In genomic region chr1:89090676-89091075, GRCm38 (mm10) we compare ENCODE assay signal across 19 mouse cellular contexts. TPM values are rescaled to one million over a fixed set of nuclear protein-coding genes. Genes with fewer than 3 reads are reported as not detected.
A peak's percentile ranks its signal among the peaks of the same experiment; 100 is the strongest.
DNase-seq lines count a peak whose midpoint lies in the region; ATAC-seq and TF ChIP-seq lines count a peak whose summit lies in the region.
"Had no signal": no experiment of that assay in that cellular context is flagged by ENCODE, and none has a peak within 500 bp of the region (broad histone marks: within the 10 kb centered on the region; RNA-seq: fewer than 3 reads in every experiment).

No protein-coding gene starts in this region.

- TF ChIP-seq EP300 in heart, postnatal 0 days (IDR thresholded peaks at IDR 0.05; ENCODE audit: low read depth), result no peak

- peaks cover 100% of the 10 kb centered on the region for H3K4me1 ChIP-seq in forebrain, embryonic 10.5 days
- peaks cover 36% of the 10 kb centered on the region for H3K4me1 ChIP-seq in forebrain, embryonic 16.5 days (replicated peaks; ENCODE audit: control insufficient read depth, insufficient read depth, low read length)
- H3K4me1 ChIP-seq in heart, postnatal 0 days (ENCODE audit: control insufficient read depth, insufficient read depth), result peaks cover 71% of the 10 kb centered on the region
- peaks cover 70% of the 10 kb centered on the region for H3K4me1 ChIP-seq in intestine, embryonic 16.5 days (ENCODE audit: control insufficient read depth, insufficient read depth, low read length)
- peaks cover 36% of the 10 kb centered on the region for H3K4me1 ChIP-seq in forebrain, embryonic 14.5 days (ENCODE audit: control insufficient read depth, insufficient read depth, low read length)

- peak overlapping the region; percentile 48 for H3K27ac ChIP-seq in forebrain, embryonic 10.5 days
- H3K27ac ChIP-seq in forebrain, embryonic 16.5 days (ENCODE audit: low read length), result no peak overlapping the region
- peak overlapping the region; percentile 67; the same call in 1 of the 2 replicates for H3K27ac ChIP-seq in heart, postnatal 0 days (ENCODE audit: low read depth)
- no peak overlapping the region for H3K27ac ChIP-seq in intestine, embryonic 16.5 days (ENCODE audit: low read length)
- H3K27ac ChIP-seq in forebrain, embryonic 14.5 days (ENCODE audit: low read depth, low read length), result no peak overlapping the region
- H3K27ac ChIP-seq: forebrain, embryonic 15.5 days; hindbrain, embryonic 15.5 days; left cerebral cortex, adult 2 months; liver, embryonic 13.5 days had no signal

- H3K4me2 ChIP-seq in forebrain, embryonic 16.5 days (ENCODE audit: low read length), result no peak overlapping the region
- H3K4me2 ChIP-seq in heart, postnatal 0 days (ENCODE audit: low read depth, low read length), result no peak overlapping the region
- no peak overlapping the region for H3K4me2 ChIP-seq in intestine, embryonic 16.5 days (ENCODE audit: low read depth, low read length)
- no peak overlapping the region for H3K4me2 ChIP-seq in forebrain, embryonic 14.5 days (ENCODE audit: low read length)
- H3K4me2 ChIP-seq: forebrain, embryonic 15.5 days; hindbrain, embryonic 15.5 days; liver, embryonic 13.5 days; midbrain, embryonic 11.5 days had no signal

- no peaks in the 10 kb centered on the region for H3K36me3 ChIP-seq in forebrain, embryonic 10.5 days (replicated peaks)
- no peaks in the 10 kb centered on the region for H3K36me3 ChIP-seq in forebrain, embryonic 16.5 days (ENCODE audit: control insufficient read depth, insufficient read depth)
- no peaks in the 10 kb centered on the region for H3K36me3 ChIP-seq in heart, postnatal 0 days (replicated peaks; ENCODE audit: control insufficient read depth, insufficient read depth, low read length)
- no peaks in the 10 kb centered on the region for H3K36me3 ChIP-seq in intestine, embryonic 16.5 days (ENCODE audit: control insufficient read depth, insufficient read depth, low read length)
- H3K36me3 ChIP-seq in forebrain, embryonic 14.5 days (ENCODE audit: control insufficient read depth, insufficient read depth, low read length), result no peaks in the 10 kb centered on the region
- H3K36me3 ChIP-seq: forebrain, embryonic 15.5 days; hindbrain, embryonic 15.5 days; liver, embryonic 13.5 days had no signal

- no peaks in the 10 kb centered on the region for H3K9me3 ChIP-seq in forebrain, embryonic 10.5 days
- no peaks in the 10 kb centered on the region for H3K9me3 ChIP-seq in forebrain, embryonic 16.5 days (ENCODE audit: control insufficient read depth, low read length)
- no peaks in the 10 kb centered on the region for H3K9me3 ChIP-seq in heart, postnatal 0 days (replicated peaks; ENCODE audit: control insufficient read depth, low read length)
- no peaks in the 10 kb centered on the region for H3K9me3 ChIP-seq in intestine, embryonic 16.5 days (ENCODE audit: control insufficient read depth, low read length)
- H3K9me3 ChIP-seq in forebrain, embryonic 14.5 days (replicated peaks; ENCODE audit: control insufficient read depth, low read length), result no peaks in the 10 kb centered on the region
- H3K9me3 ChIP-seq: forebrain, embryonic 15.5 days; hindbrain, embryonic 15.5 days; liver, embryonic 13.5 days had no signal

- H3K9ac ChIP-seq in forebrain, embryonic 16.5 days (replicated peaks; ENCODE audit: low read depth, low read length), result no peak overlapping the region
- H3K9ac ChIP-seq in heart, postnatal 0 days (replicated peaks; ENCODE audit: low read depth, low read length), result no peak overlapping the region
- no peak overlapping the region for H3K9ac ChIP-seq in intestine, embryonic 16.5 days (ENCODE audit: low read depth, low read length)
- H3K9ac ChIP-seq in forebrain, embryonic 14.5 days (ENCODE audit: low read length), result no peak overlapping the region
- H3K9ac ChIP-seq: forebrain, embryonic 15.5 days; hindbrain, embryonic 15.5 days; liver, embryonic 13.5 days had no signal

- no peaks in the 10 kb centered on the region for H3K27me3 ChIP-seq in forebrain, embryonic 10.5 days (ENCODE audit: poor library complexity, severe bottlenecking)
- no peaks in the 10 kb centered on the region for H3K27me3 ChIP-seq in forebrain, embryonic 16.5 days (replicated peaks; ENCODE audit: control insufficient read depth, insufficient read depth, low read length)
- no peaks in the 10 kb centered on the region for H3K27me3 ChIP-seq in heart, postnatal 0 days (ENCODE audit: control insufficient read depth, insufficient read depth, low read length)
- no peaks in the 10 kb centered on the region for H3K27me3 ChIP-seq in intestine, embryonic 16.5 days (replicated peaks; ENCODE audit: control insufficient read depth, insufficient read depth, low read length)
- no peaks in the 10 kb centered on the region for H3K27me3 ChIP-seq in forebrain, embryonic 14.5 days (replicated peaks; ENCODE audit: control insufficient read depth, insufficient read depth, low read length)
- H3K27me3 ChIP-seq: forebrain, embryonic 15.5 days; hindbrain, embryonic 15.5 days had no signal

- WGBS in forebrain, embryonic 10.5 days, result 74% methylated on average over 8 of the region's 8 CpGs
- WGBS in forebrain, embryonic 16.5 days, result 82% methylated on average over 8 of the region's 8 CpGs
- 72% methylated on average over 8 of the region's 8 CpGs for WGBS in heart, postnatal 0 days
- 59% methylated on average over 8 of the region's 8 CpGs for WGBS in intestine, embryonic 16.5 days
- WGBS in forebrain, embryonic 14.5 days, result 80% methylated on average over 8 of the region's 8 CpGs

- no peak for ATAC-seq in forebrain, embryonic 16.5 days
- ATAC-seq in heart, postnatal 0 days (ENCODE audit: insufficient read depth, low read depth), result no peak
- peak; percentile 32; the same call in 1 of the 2 replicates for ATAC-seq in intestine, embryonic 16.5 days
- no peak for ATAC-seq in forebrain, embryonic 14.5 days
- ATAC-seq: forebrain, embryonic 15.5 days had no signal

- no peak overlapping the region for H3K4me3 ChIP-seq in forebrain, embryonic 10.5 days
- H3K4me3 ChIP-seq in forebrain, embryonic 16.5 days (replicated peaks; ENCODE audit: low read length), result no peak overlapping the region
- H3K4me3 ChIP-seq in heart, postnatal 0 days (ENCODE audit: low read depth, low read length), result no peak overlapping the region
- H3K4me3 ChIP-seq in intestine, embryonic 16.5 days (ENCODE audit: low read length), result no peak overlapping the region
- H3K4me3 ChIP-seq in forebrain, embryonic 14.5 days (ENCODE audit: low read depth, low read length), result no peak overlapping the region
- H3K4me3 ChIP-seq: forebrain, embryonic 15.5 days; hindbrain, embryonic 15.5 days; left cerebral cortex, adult 2 months; liver, embryonic 13.5 days had no signal

- DNase-seq in forebrain, embryonic 10.5 days (ENCODE audit: extremely low spot score, low spot score), result no peak
- no peak for DNase-seq in heart, postnatal 0 days (ENCODE audit: low spot score)
- DNase-seq in heart, postnatal 14 days, result no peak
- peak; percentile 2 for DNase-seq in right cerebral cortex, postnatal 14 days
- no peak for DNase-seq in right cerebral cortex, postnatal 25 days
- no peak for DNase-seq in forebrain, embryonic 14.5 days (ENCODE audit: low spot score)
- DNase-seq: cerebellum, postnatal 14 days; heart, adult 18-20 months; kidney, adult 18-20 months; kidney, postnatal 14 days; liver, embryonic 13.5 days; lung, postnatal 10 days; right cerebral cortex, postnatal 4 days had no signal

- TF ChIP-seq CTCF in heart, postnatal 0 days (IDR thresholded peaks at IDR 0.05; ENCODE audit: low read depth), result no peak

- intact Hi-C loops in heart, postnatal 14 days (cut with DNase I), result loop anchor here (5.0 kb wide), 1 partner anchor 47 kb away; no protein-coding TSS in a partner anchor

RNA-seq across cellular contexts. Expression of gene Sh3bp4, which starts 20.5 kb away (rescaled TPM):
- polyA plus RNA-seq in forebrain, embryonic 10.5 days (2016; fragmentation: Nextera tagmentation; extraction: Ambion mirVana), result 27.7 and 28.7 TPM in 2 replicates
- 20.6 and 22.2 TPM in 2 replicates for polyA plus RNA-seq in forebrain, embryonic 16.5 days (2015; fragmentation: Nextera tagmentation; extraction: Ambion mirVana)
- 50.6 and 74.8 TPM in 2 replicates for total RNA-seq in heart, postnatal 0 days (2014; rRNA removed; ENCODE audit: low replicate concordance)
- polyA plus RNA-seq in heart, postnatal 0 days (2015; fragmentation: Nextera tagmentation; extraction: Ambion mirVana), result 11.0 and 15.1 TPM in 2 replicates
- 10 to 100 TPM; 15.5 to 17.1 TPM for total RNA-seq in heart, postnatal 14 days (2021)
- 13.5 and 14.2 TPM in 2 replicates for polyA plus RNA-seq in intestine, embryonic 16.5 days (2015; fragmentation: Nextera tagmentation; extraction: Ambion mirVana)
- polyA plus RNA-seq in forebrain, embryonic 14.5 days (2014; fragmentation: Nextera tagmentation; extraction: Ambion mirVana), result 15.7 and 18.5 TPM in 2 replicates

Comparison
In these comparisons a context has a peak if more than half of its experiments do, and no peak if none do; other contexts are left out.
1. H3K27ac ChIP-seq: peak in forebrain, embryonic 10.5 days (single experiment) and heart, postnatal 0 days (single experiment); none in forebrain, embryonic 16.5 days (single experiment), intestine, embryonic 16.5 days (single experiment) and forebrain, embryonic 14.5 days (single experiment).